Mouse (Mus musculus) midbrain, embryonic 16.5 days (tissue): Measurements from ENCODE around the gene Dnajb2. TPM values are rescaled to one million over a fixed set of nuclear protein-coding genes. Genes with fewer than 3 reads are reported as not detected.

ENCODE experiments used
- ATAC-seq: fragments of 200-750 bp; cut with Nextera tagmentation; 2 replicates; pipeline ENCODE4 v1.8.0; 2017; ENCODE audit warnings: moderate TSS enrichment
- H3K27ac ChIP-seq: fragments of 300-500 bp; sonication (generic); 2 replicates; pipeline ENCODE4 v1.5.1; 2014; ENCODE audit warnings: mild to moderate bottlenecking, low read length, mixed read lengths
- H3K27me3 ChIP-seq: fragments of 300-500 bp; sonication (generic); 2 replicates; pipeline ENCODE4 v1.6.1; 2014; ENCODE audit warnings: low read depth, low read length, mixed read lengths; ENCODE audit not compliant: control insufficient read depth, insufficient read depth
- H3K36me3 ChIP-seq: fragments of 300-500 bp; sonication (generic); 2 replicates; pipeline ENCODE4 v1.6.1; 2014; ENCODE audit warnings: mild to moderate bottlenecking, low read length, moderate library complexity, mixed read lengths; ENCODE audit not compliant: control insufficient read depth, insufficient read depth
- H3K4me1 ChIP-seq: fragments of 300-500 bp; sonication (generic); 2 replicates; pipeline ENCODE4 v1.6.1; 2014; ENCODE audit warnings: mild to moderate bottlenecking, low read length, mixed read lengths; ENCODE audit not compliant: control insufficient read depth, insufficient read depth
- H3K4me2 ChIP-seq: fragments of 300-500 bp; sonication (generic); 2 replicates; pipeline ENCODE4 v1.6.1; 2014; ENCODE audit warnings: mild to moderate bottlenecking, low read length, mixed read lengths
- H3K4me3 ChIP-seq: fragments of 300-500 bp; sonication (generic); 2 replicates; pipeline ENCODE4 v1.5.1; 2014; ENCODE audit warnings: low read depth, mild to moderate bottlenecking, low read length, moderate library complexity, mixed read lengths
- H3K9ac ChIP-seq: fragments of 300-500 bp; sonication (generic); 2 replicates; pipeline ENCODE4 v1.6.1; 2014; ENCODE audit warnings: low read depth, low read length, mixed read lengths
- H3K9me3 ChIP-seq: fragments of 300-500 bp; sonication (generic); replicated peaks from 2 replicates; pipeline ENCODE4 v1.6.1; 2014; ENCODE audit warnings: mild to moderate bottlenecking, low read length, mixed read lengths; ENCODE audit not compliant: control insufficient read depth, poor library complexity, severe bottlenecking
- WGBS: fragments of 180-500 bp; shearing (Covaris S2); extraction: QIAGEN DNeasy Blood & Tissue Kit; methylation state at CpG from one replicate; pipeline ENCODE4 v1.1.7; 2014; 5-methylcytosine and 5-hydroxymethylcytosine counted together
- polyA plus RNA-seq: library from polyadenylated mRNA; unstranded; fragments of >200 nt; fragmentation: Nextera tagmentation; extraction: Ambion mirVana; gene quantifications from 2 replicates; pipeline ENCODE4 v1.2.1, GENCODE M21; 2015

The Dnajb2 gene
- polyA plus RNA-seq, 1 experiment from 2014 or later: 84.3 TPM

GRCm38 (mm10) chr1:75252308-75252707 lies 16.1 kb downstream of the Dnajb2 start:
- ATAC-seq: no peak
- H3K4me1 ChIP-seq: peaks cover 2% of the 10 kb centered on the region; the same call in 1 of the 2 replicates
- H3K4me2 ChIP-seq: no peak overlapping the region
- no peaks in the 10 kb centered on the region for H3K27me3 ChIP-seq
- no peaks in the 10 kb centered on the region for H3K9me3 ChIP-seq
- 77% methylated on average over 13 of the region's 13 CpGs for WGBS
- H3K36me3 ChIP-seq: no peaks in the 10 kb centered on the region
- no peak overlapping the region for H3K9ac ChIP-seq
- H3K4me3 ChIP-seq: no peak overlapping the region
- H3K27ac ChIP-seq: no peak overlapping the region

- Histone ChIP-seq H3K4me3 (no peak overlapping the region), H3K4me2 (no peak overlapping the region), H3K4me1 (peaks cover 2% of the 10 kb centered on the region; the same call in 1 of the 2 replicates), H3K36me3 (no peaks in the 10 kb centered on the region), H3K27me3 (0 out of 2 replicates have a peak, but pooled peaks cover 2% of the 10 kb centered on the region), H3K9ac (no peak overlapping the region), H3K27ac (no peak overlapping the region), H3K9me3 (no peaks in the 10 kb centered on the region)
- WGBS: 77% methylated on average over 16 of the region's 16 CpGs
- ATAC-seq: no peak
These were observed 16.8 kb downstream of the Dnajb2 start for GRCm38 (mm10) chr1:75253029-75253428.

DNA sequence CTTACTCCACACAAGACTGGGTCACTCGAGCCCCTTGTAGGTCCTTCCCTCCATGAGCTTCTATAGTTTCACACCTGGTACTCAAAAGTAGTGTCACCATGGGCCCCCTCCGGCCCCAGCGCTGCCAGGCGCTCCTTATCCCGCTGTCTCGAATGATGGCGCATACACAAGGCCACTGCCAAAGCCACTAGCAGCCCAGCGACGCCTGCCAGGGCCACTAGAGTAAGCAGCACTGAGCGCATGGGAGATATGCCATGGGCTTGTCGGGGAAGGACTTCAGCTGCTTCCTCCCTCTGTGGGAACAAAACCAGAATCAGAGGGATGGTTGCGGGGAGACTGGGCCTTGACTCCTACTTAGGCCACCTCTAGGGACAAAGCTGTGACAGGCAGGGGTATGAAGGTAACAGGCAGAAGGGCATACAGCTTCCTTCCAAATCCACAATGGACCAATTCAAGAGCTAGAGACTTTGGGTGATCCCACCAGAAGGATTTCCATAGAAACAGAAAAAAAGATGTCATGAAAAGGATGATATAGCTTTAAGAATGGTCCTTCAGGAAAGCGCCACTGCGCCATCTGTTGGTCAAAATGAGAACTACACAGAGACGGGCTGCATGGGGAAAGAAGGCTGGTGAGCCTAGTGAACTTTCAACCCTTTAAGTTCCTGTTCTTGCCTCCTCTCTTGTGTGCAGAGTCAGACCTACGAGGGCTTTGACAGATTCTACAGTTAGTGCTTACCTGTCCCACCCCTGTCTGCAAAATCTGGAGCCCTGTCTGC lies 17.8 kb downstream of the Dnajb2 start:
- no peaks in the 10 kb centered on the region for H3K9me3 ChIP-seq
- H3K36me3 ChIP-seq: no peaks in the 10 kb centered on the region
- H3K9ac ChIP-seq: no peak overlapping the region
- H3K27ac ChIP-seq: no peak overlapping the region
- H3K27me3 ChIP-seq: 0 out of 2 replicates have a peak, but pooled peaks cover 4% of the 10 kb centered on the region
- 64% methylated on average over 16 of the region's 16 CpGs for WGBS
- no peak overlapping the region for H3K4me3 ChIP-seq
- no peak overlapping the region for H3K4me2 ChIP-seq
- ATAC-seq: no peak
- peaks cover 2% of the 10 kb centered on the region; the same call in 1 of the 2 replicates for H3K4me1 ChIP-seq

DNA sequence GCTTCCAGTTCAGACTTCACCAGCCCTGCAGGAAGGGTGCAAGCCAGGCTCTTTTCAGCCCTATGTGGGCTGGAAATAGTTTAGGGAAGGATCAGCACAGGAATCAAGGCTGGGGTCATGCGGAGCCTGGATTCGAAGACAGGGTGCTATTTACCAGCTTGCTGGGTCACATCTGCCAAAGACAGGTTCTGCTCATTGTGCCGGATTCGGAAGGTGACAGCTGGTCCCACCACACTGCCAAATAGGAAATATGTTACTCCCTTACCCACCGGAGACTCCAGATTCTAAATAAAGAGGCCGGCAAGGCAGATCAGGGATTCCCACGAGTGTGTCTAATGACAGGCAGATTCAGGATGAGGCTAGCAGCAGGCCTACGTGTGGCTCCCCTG lies 18.4 kb downstream of the Dnajb2 start:
- 57% methylated on average over 8 of the region's 8 CpGs for WGBS
- no peak overlapping the region for H3K9ac ChIP-seq
- no peak overlapping the region for H3K4me2 ChIP-seq
- ATAC-seq: no peak
- no peaks in the 10 kb centered on the region for H3K36me3 ChIP-seq
- H3K4me3 ChIP-seq: no peak overlapping the region
- no peak overlapping the region for H3K27ac ChIP-seq
- 0 out of 2 replicates have a peak, but pooled peaks cover 4% of the 10 kb centered on the region for H3K27me3 ChIP-seq
- H3K9me3 ChIP-seq: no peaks in the 10 kb centered on the region
- peaks cover 2% of the 10 kb centered on the region; the same call in 1 of the 2 replicates for H3K4me1 ChIP-seq

DNA sequence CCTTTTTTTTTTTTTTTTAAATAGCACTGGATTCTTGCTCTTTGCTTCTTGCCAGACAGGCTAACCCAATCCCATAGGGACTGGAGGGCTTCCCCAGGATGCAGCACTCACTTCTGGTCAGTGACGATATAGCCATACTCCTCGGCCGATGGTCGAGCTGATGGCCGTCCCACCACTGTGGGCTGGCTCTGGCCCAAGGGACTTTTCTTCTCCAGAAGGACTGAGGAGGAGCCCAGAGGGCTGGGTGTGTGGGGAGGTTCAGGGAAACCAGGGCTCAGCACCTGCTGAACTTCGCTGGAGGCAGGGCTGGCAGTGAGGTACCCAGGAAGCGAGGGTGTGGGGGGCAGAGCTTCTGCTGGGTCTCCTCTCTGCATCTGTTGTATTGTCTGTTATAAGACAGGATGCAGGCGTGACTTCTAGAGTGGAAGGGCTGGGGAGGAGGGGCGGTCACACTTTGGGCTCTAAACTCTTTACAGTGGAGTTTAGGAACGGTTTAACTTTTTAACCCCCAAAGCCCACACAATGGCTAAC lies 19.4 kb downstream of the Dnajb2 start:
- Histone ChIP-seq H3K9me3 (no peaks in the 10 kb centered on the region), H3K4me1 (peaks cover 2% of the 10 kb centered on the region; the same call in 1 of the 2 replicates), H3K36me3 (no peaks in the 10 kb centered on the region), H3K9ac (no peak overlapping the region), H3K27ac (no peak overlapping the region), H3K27me3 (0 out of 2 replicates have a peak, but pooled peaks cover 6% of the 10 kb centered on the region), H3K4me2 (no peak overlapping the region), H3K4me3 (no peak overlapping the region)
- WGBS: 78% methylated on average over 10 of the region's 10 CpGs
- ATAC-seq: no peak

DNA sequence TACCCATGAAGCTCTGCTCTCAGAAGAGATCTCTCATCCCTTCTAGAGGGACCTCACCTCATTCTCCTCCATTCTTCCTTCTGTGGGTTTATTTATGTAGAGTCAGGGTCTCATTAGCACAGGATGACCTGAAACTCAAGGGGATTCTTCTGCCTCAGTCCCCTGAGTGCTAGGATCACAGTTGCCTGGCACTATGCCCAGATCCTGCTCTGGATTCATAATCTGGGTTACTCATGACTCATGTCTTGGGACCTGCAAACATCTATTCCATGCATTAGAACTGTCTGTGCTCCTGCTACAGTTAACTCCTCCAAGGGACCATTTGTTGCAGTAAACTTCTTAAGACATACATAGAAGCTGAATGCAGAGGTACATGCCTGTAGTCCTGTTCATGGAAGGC lies 25.1 kb downstream of the Dnajb2 start:
- H3K4me2 ChIP-seq: no peak overlapping the region
- no peak overlapping the region for H3K4me3 ChIP-seq
- no peaks in the 10 kb centered on the region for H3K9me3 ChIP-seq
- no peak overlapping the region for H3K9ac ChIP-seq
- peaks cover 19% of the 10 kb centered on the region for H3K27me3 ChIP-seq
- H3K36me3 ChIP-seq: no peaks in the 10 kb centered on the region
- H3K27ac ChIP-seq: no peak overlapping the region
- ATAC-seq: no peak
- peaks cover 2% of the 10 kb centered on the region; the same call in 1 of the 2 replicates for H3K4me1 ChIP-seq

GRCm38 (mm10) chr1:75262969-75263951 lies 27.1 kb downstream of the Dnajb2 start:
- Histone ChIP-seq H3K27ac (no peak overlapping the region; the same call in 1 of the 2 replicates), H3K36me3 (no peaks in the 10 kb centered on the region), H3K4me3 (peak overlapping the region; percentile 67), H3K9me3 (no peaks in the 10 kb centered on the region), H3K4me2 (peak overlapping the region; percentile 75), H3K9ac (peak overlapping the region; percentile 76), H3K4me1 (peaks cover 2% of the 10 kb centered on the region; the same call in 1 of the 2 replicates), H3K27me3 (peaks cover 15% of the 10 kb centered on the region)
- 2% methylated on average over 40 of the region's 40 CpGs for WGBS
- peak; percentile 78 for ATAC-seq

GRCm38 (mm10) chr1:75264091-75264880 lies 28.1 kb downstream of the Dnajb2 start, which contains the start of gene Ptprn:
TSS of gene Ptprn (minus strand) at chr1:75264502.
- Histone ChIP-seq H3K4me2 (peak within 1 kb of the TSS; percentile 75), H3K27me3 (peaks cover 15% of the 10 kb centered on the region), H3K36me3 (no peaks in the 10 kb centered on the region), H3K27ac (peak within 1 kb of the TSS; percentile 47; the same call in 1 of the 2 replicates), H3K9ac (peak within 1 kb of the TSS; percentile 76), H3K9me3 (no peaks in the 10 kb centered on the region), H3K4me1 (peaks cover 2% of the 10 kb centered on the region; the same call in 1 of the 2 replicates), H3K4me3 (peak within 1 kb of the TSS; percentile 67)
- WGBS: 18% methylated on average over 21 of the region's 32 CpGs
- ATAC-seq: peak; percentile 86
